Mouse (Mus musculus): ENCODE results near the gene Macrod2. TPM values are rescaled to one million over a fixed set of nuclear protein-coding genes. Genes with fewer than 3 reads are reported as not detected.

The Macrod2 gene
- polyA plus RNA-seq, 1 experiment from 2014 or later, result 23.7 TPM

- Histone ChIP-seq H3K9me3 (no peaks in the 10 kb centered on the region), H3K4me3 (no peak overlapping the region), H3K9ac (no peak overlapping the region), H3K36me3 (no peaks in the 10 kb centered on the region), H3K27ac (replicated peaks) (no peak overlapping the region), H3K27me3 (replicated peaks) (no peaks in the 10 kb centered on the region), H3K4me2 (no peak overlapping the region), H3K4me1 (no peaks in the 10 kb centered on the region)
- no peak for ATAC-seq (ENCODE audit: extremely low read depth, insufficient number of reproducible peaks, low FRiP score, low TSS enrichment)
Observed at GRCm38 (mm10) chr2:141545877-141546276, 1150.8 kb downstream of the Macrod2 start.

- Histone ChIP-seq H3K36me3 (no peaks in the 10 kb centered on the region), H3K9me3 (no peaks in the 10 kb centered on the region), H3K27me3 (replicated peaks) (no peaks in the 10 kb centered on the region), H3K4me1 (no peaks in the 10 kb centered on the region), H3K9ac (no peak overlapping the region), H3K27ac (replicated peaks) (no peak overlapping the region), H3K4me2 (no peak overlapping the region), H3K4me3 (no peak overlapping the region)
- no peak for ATAC-seq (ENCODE audit: extremely low read depth, insufficient number of reproducible peaks, low FRiP score, low TSS enrichment)
- WGBS, result 68% methylated on average over 1 of the region's 1 CpGs
Observed at GRCm38 (mm10) chr2:141551701-141552100, 1156.6 kb downstream of the Macrod2 start.

- no peak overlapping the region for H3K4me2 ChIP-seq
- no peak overlapping the region for H3K9ac ChIP-seq
- no peaks in the 10 kb centered on the region for H3K36me3 ChIP-seq
- ATAC-seq (ENCODE audit: extremely low read depth, insufficient number of reproducible peaks, low FRiP score, low TSS enrichment), result no peak
- H3K27me3 ChIP-seq (replicated peaks), result no peaks in the 10 kb centered on the region
- H3K4me1 ChIP-seq, result 0 out of 2 replicates have a peak, but pooled peaks cover 4% of the 10 kb centered on the region
- no peaks in the 10 kb centered on the region for H3K9me3 ChIP-seq
- 56% methylated on average over 2 of the region's 2 CpGs for WGBS
- no peak overlapping the region for H3K27ac ChIP-seq (replicated peaks)
- no peak overlapping the region for H3K4me3 ChIP-seq
Observed at GRCm38 (mm10) chr2:141556747-141557146, 1161.6 kb downstream of the Macrod2 start.

- WGBS, result 74% methylated on average over 1 of the region's 1 CpGs
- Histone ChIP-seq H3K27ac (replicated peaks) (no peak overlapping the region), H3K9me3 (no peaks in the 10 kb centered on the region), H3K27me3 (replicated peaks) (no peaks in the 10 kb centered on the region), H3K4me3 (no peak overlapping the region), H3K4me1 (0 out of 2 replicates have a peak, but pooled peaks cover 4% of the 10 kb centered on the region), H3K4me2 (no peak overlapping the region), H3K36me3 (no peaks in the 10 kb centered on the region), H3K9ac (no peak overlapping the region)
- ATAC-seq (ENCODE audit: extremely low read depth, insufficient number of reproducible peaks, low FRiP score, low TSS enrichment), result no peak
Observed at GRCm38 (mm10) chr2:141558242-141558827, 1163.2 kb downstream of the Macrod2 start.

- Histone ChIP-seq H3K36me3 (no peaks in the 10 kb centered on the region), H3K27ac (replicated peaks) (no peak overlapping the region), H3K9ac (no peak overlapping the region), H3K9me3 (no peaks in the 10 kb centered on the region), H3K4me1 (0 out of 2 replicates have a peak, but pooled peaks cover 4% of the 10 kb centered on the region), H3K4me3 (no peak overlapping the region), H3K4me2 (no peak overlapping the region), H3K27me3 (replicated peaks) (no peaks in the 10 kb centered on the region)
- 44% methylated on average over 3 of the region's 3 CpGs for WGBS
- no peak for ATAC-seq (ENCODE audit: extremely low read depth, insufficient number of reproducible peaks, low FRiP score, low TSS enrichment)
Observed at GRCm38 (mm10) chr2:141565986-141566385, 1170.9 kb downstream of the Macrod2 start.

GRCm38 (mm10) chr2:141571360-141571759, 1176.3 kb downstream of the Macrod2 start:
- Histone ChIP-seq H3K36me3 (no peaks in the 10 kb centered on the region), H3K9me3 (no peaks in the 10 kb centered on the region), H3K4me3 (no peak overlapping the region), H3K4me2 (no peak overlapping the region), H3K27me3 (replicated peaks) (no peaks in the 10 kb centered on the region), H3K9ac (no peak overlapping the region), H3K27ac (replicated peaks) (no peak overlapping the region), H3K4me1 (no peaks in the 10 kb centered on the region)
- 71% methylated on average over 3 of the region's 3 CpGs for WGBS
- ATAC-seq (ENCODE audit: extremely low read depth, insufficient number of reproducible peaks, low FRiP score, low TSS enrichment), result no peak

GRCm38 (mm10) chr2:141578206-141578605, 1183.1 kb downstream of the Macrod2 start:
- Histone ChIP-seq H3K27ac (replicated peaks) (no peak overlapping the region), H3K9me3 (no peaks in the 10 kb centered on the region), H3K4me1 (no peaks in the 10 kb centered on the region; the same call in 1 of the 2 replicates), H3K36me3 (no peaks in the 10 kb centered on the region), H3K27me3 (replicated peaks) (no peaks in the 10 kb centered on the region), H3K4me2 (no peak overlapping the region), H3K4me3 (no peak overlapping the region), H3K9ac (no peak overlapping the region)
- no peak for ATAC-seq (ENCODE audit: extremely low read depth, insufficient number of reproducible peaks, low FRiP score, low TSS enrichment)

- Histone ChIP-seq H3K4me3 (no peak overlapping the region), H3K9ac (no peak overlapping the region), H3K27ac (replicated peaks) (no peak overlapping the region), H3K27me3 (replicated peaks) (no peaks in the 10 kb centered on the region), H3K4me1 (peaks cover 9% of the 10 kb centered on the region), H3K9me3 (no peaks in the 10 kb centered on the region), H3K36me3 (no peaks in the 10 kb centered on the region), H3K4me2 (no peak overlapping the region)
- 55% methylated on average over 3 of the region's 3 CpGs for WGBS
- ATAC-seq (ENCODE audit: extremely low read depth, insufficient number of reproducible peaks, low FRiP score, low TSS enrichment), result no peak
Observed at GRCm38 (mm10) chr2:141582431-141582830, 1187.3 kb downstream of the Macrod2 start.

GRCm38 (mm10) chr2:141582933-141583332, 1187.8 kb downstream of the Macrod2 start:
- Histone ChIP-seq H3K4me2 (no peak overlapping the region), H3K9ac (no peak overlapping the region), H3K27ac (replicated peaks) (no peak overlapping the region), H3K4me1 (peaks cover 14% of the 10 kb centered on the region), H3K9me3 (no peaks in the 10 kb centered on the region), H3K4me3 (no peak overlapping the region), H3K27me3 (replicated peaks) (no peaks in the 10 kb centered on the region), H3K36me3 (no peaks in the 10 kb centered on the region)
- ATAC-seq (ENCODE audit: extremely low read depth, insufficient number of reproducible peaks, low FRiP score, low TSS enrichment), result no peak
- 31% methylated on average over 4 of the region's 4 CpGs for WGBS

- Histone ChIP-seq H3K36me3 (no peaks in the 10 kb centered on the region), H3K9ac (no peak overlapping the region), H3K27me3 (replicated peaks) (no peaks in the 10 kb centered on the region), H3K4me1 (peaks cover 16% of the 10 kb centered on the region), H3K9me3 (no peaks in the 10 kb centered on the region), H3K4me2 (no peak overlapping the region; the same call in 1 of the 2 replicates), H3K4me3 (no peak overlapping the region), H3K27ac (replicated peaks) (peak overlapping the region; percentile 82)
- ATAC-seq (ENCODE audit: extremely low read depth, insufficient number of reproducible peaks, low FRiP score, low TSS enrichment), result peak; percentile 84
- WGBS, result 15% methylated on average over 2 of the region's 2 CpGs
Observed at GRCm38 (mm10) chr2:141587290-141587689, 1192.2 kb downstream of the Macrod2 start.

GRCm38 (mm10) chr2:141591326-141591725, 1196.2 kb downstream of the Macrod2 start:
- no peak overlapping the region for H3K4me3 ChIP-seq

GRCm38 (mm10) chr2:141594811-141595210, 1199.7 kb downstream of the Macrod2 start:
- no peak for ATAC-seq (ENCODE audit: extremely low read depth, insufficient number of reproducible peaks, low FRiP score, low TSS enrichment)
- H3K4me2 ChIP-seq, result no peak overlapping the region
- no peaks in the 10 kb centered on the region for H3K36me3 ChIP-seq
- H3K27ac ChIP-seq (replicated peaks), result no peak overlapping the region
- H3K9ac ChIP-seq, result no peak overlapping the region
- no peaks in the 10 kb centered on the region for H3K4me1 ChIP-seq
- H3K4me3 ChIP-seq, result no peak overlapping the region
- 73% methylated on average over 4 of the region's 4 CpGs for WGBS
- H3K9me3 ChIP-seq, result no peaks in the 10 kb centered on the region
- H3K27me3 ChIP-seq (replicated peaks), result no peaks in the 10 kb centered on the region

More at GRCm38 (mm10) chr2:141591326-141591725, 1196.2 kb downstream of the Macrod2 start:
- no peaks in the 10 kb centered on the region for H3K27me3 ChIP-seq (replicated peaks)
- peaks cover 16% of the 10 kb centered on the region for H3K4me1 ChIP-seq
- H3K36me3 ChIP-seq, result no peaks in the 10 kb centered on the region
- no peak overlapping the region for H3K9ac ChIP-seq
- H3K27ac ChIP-seq (replicated peaks), result no peak overlapping the region
- WGBS, result 63% methylated on average over 4 of the region's 4 CpGs
- no peak overlapping the region for H3K4me2 ChIP-seq
- no peak for ATAC-seq (ENCODE audit: extremely low read depth, insufficient number of reproducible peaks, low FRiP score, low TSS enrichment)
- no peaks in the 10 kb centered on the region for H3K9me3 ChIP-seq
